Mouse (Mus musculus): ENCODE data around the gene Ier2.
A peak's percentile ranks its signal among the peaks of the same experiment; 100 is the strongest.
"Not testable (repeated sequence)": the region's sequence is repeated elsewhere in the genome, so short reads cannot be mapped to it uniquely, and the experiment has no call there.

Ier2 gene

GRCm38 (mm10) chr8:84637946-84638554 lies 24.6 kb downstream of the Ier2 start:
- DNase-seq, result peak; percentile 55

GRCm38 (mm10) chr8:84636051-84636691 lies 26.5 kb downstream of the Ier2 start:
- DNase-seq, result peak; percentile 83

- peak; percentile 73 for DNase-seq
Measured at GRCm38 (mm10) chr8:84635397-84636050, 27.1 kb downstream of the Ier2 start.

GRCm38 (mm10) chr8:84634849-84635304 lies 27.8 kb downstream of the Ier2 start:
- DNase-seq, result peak; percentile 99

- peak; percentile 66 for DNase-seq
Measured at GRCm38 (mm10) chr8:84633841-84634584, 28.6 kb downstream of the Ier2 start.

- DNase-seq, result no peak
Measured at GRCm38 (mm10) chr8:84631813-84632212, 30.8 kb downstream of the Ier2 start.

- no peak for DNase-seq
Measured at GRCm38 (mm10) chr8:84630145-84630544, 32.5 kb downstream of the Ier2 start.

- DNase-seq, result peak; percentile 31
Measured at GRCm38 (mm10) chr8:84629586-84629985, 33.1 kb downstream of the Ier2 start.

- not testable (repeated sequence) for DNase-seq
Measured at GRCm38 (mm10) chr8:84623425-84623824, 39.2 kb downstream of the Ier2 start.

- no peak for DNase-seq
Measured at GRCm38 (mm10) chr8:84621102-84621625, 41.5 kb downstream of the Ier2 start.

GRCm38 (mm10) chr8:84617005-84617404 lies 45.6 kb downstream of the Ier2 start:
- no peak for DNase-seq

- DNase-seq, result no peak
Measured at GRCm38 (mm10) chr8:84615666-84616485, 46.8 kb downstream of the Ier2 start.

- peak; percentile 41 for DNase-seq
Measured at GRCm38 (mm10) chr8:84614512-84615223, 48.0 kb downstream of the Ier2 start.
